ENCODE assay signal across 10 mouse cellular contexts in the genomic region with DNA sequence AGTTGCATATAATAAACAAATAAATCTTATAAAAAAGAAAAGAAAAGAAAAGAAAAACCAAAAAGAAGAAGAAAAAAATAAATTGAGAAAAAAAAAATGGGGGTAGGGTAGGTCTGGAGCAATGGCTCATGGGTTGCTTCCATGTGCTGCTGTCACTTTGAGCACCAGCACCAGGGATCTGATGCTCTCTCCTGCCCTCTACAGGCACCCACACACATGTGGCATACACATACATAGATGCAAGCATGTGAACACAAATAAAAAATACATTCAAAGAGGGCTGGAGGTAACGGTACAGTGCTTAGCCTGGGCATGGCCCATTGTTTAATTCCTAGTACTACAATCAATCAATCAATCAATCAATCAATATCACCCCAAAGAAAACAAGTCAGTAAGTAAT.
DNase-seq lines count a peak whose midpoint lies in the region; ATAC-seq and TF ChIP-seq lines count a peak whose summit lies in the region.
"Had no signal": no experiment of that assay in that cellular context is flagged by ENCODE, and none has a peak within 500 bp of the region (broad histone marks: within the 10 kb centered on the region; RNA-seq: fewer than 3 reads in every experiment).

No protein-coding gene starts in this region.

- no peaks in the 10 kb centered on the region for H3K4me1 ChIP-seq in testis, adult 2 months (ENCODE audit: control insufficient read depth, insufficient read depth, low read length)
- no peaks in the 10 kb centered on the region for H3K4me1 ChIP-seq in liver, embryonic 11.5 days (replicated peaks; ENCODE audit: control insufficient read depth, insufficient read depth, low read length)
- 0 out of 2 replicates have a peak, but pooled peaks cover 6% of the 10 kb centered on the region for H3K4me1 ChIP-seq in limb, embryonic 10.5 days
- H3K4me1 ChIP-seq: hindbrain, embryonic 15.5 days had no signal

- peak; percentile 65 for ATAC-seq in liver, embryonic 11.5 days (replicated peaks; ENCODE audit: low FRiP score)

- no peak overlapping the region for H3K27ac ChIP-seq in gastrocnemius, adult 2 months
- no peak overlapping the region for H3K27ac ChIP-seq in testis, adult 2 months (ENCODE audit: control insufficient read depth, insufficient read depth, low read depth, low read length)
- H3K27ac ChIP-seq in liver, embryonic 11.5 days (ENCODE audit: low read depth, low read length) = no peak overlapping the region
- H3K27ac ChIP-seq in limb, embryonic 10.5 days = no peak overlapping the region
- H3K27ac ChIP-seq: hindbrain, embryonic 15.5 days; limb, embryonic 12.5 days had no signal

- TF ChIP-seq POLR2A in testis, adult 2 months (IDR thresholded peaks at IDR 0.05; ENCODE audit: control insufficient read depth, low read depth, low read length) = no peak

- intact Hi-C loops in gastrocnemius, adult 2 months (cut with DNase I) = no loop called here
- intact Hi-C loops in gastrocnemius, postnatal 14 days (cut with DNase I; ENCODE audit: low total_unique reads) = no loop called here

- no peaks in the 10 kb centered on the region for H3K9me3 ChIP-seq in liver, embryonic 11.5 days (ENCODE audit: control insufficient read depth, low read length)
- H3K9me3 ChIP-seq in limb, embryonic 10.5 days (replicated peaks) = no peaks in the 10 kb centered on the region
- H3K9me3 ChIP-seq: hindbrain, embryonic 15.5 days; limb, embryonic 12.5 days had no signal

- WGBS in liver, embryonic 11.5 days = 62% methylated on average over 1 of the region's 1 CpGs
- WGBS in limb, embryonic 10.5 days = 89% methylated on average over 1 of the region's 1 CpGs

- H3K27me3 ChIP-seq in testis, adult 2 months (ENCODE audit: control insufficient read depth, insufficient read depth, low read length) = no peaks in the 10 kb centered on the region
- H3K27me3 ChIP-seq in liver, embryonic 11.5 days (replicated peaks; ENCODE audit: control insufficient read depth, insufficient read depth, low read length) = no peaks in the 10 kb centered on the region
- no peaks in the 10 kb centered on the region for H3K27me3 ChIP-seq in limb, embryonic 10.5 days (ENCODE audit: low read depth, poor library complexity, severe bottlenecking)
- H3K27me3 ChIP-seq: hindbrain, embryonic 15.5 days; limb, embryonic 12.5 days had no signal

- H3K36me3 ChIP-seq in testis, adult 2 months (ENCODE audit: control insufficient read depth, insufficient read depth, low read length) = no peaks in the 10 kb centered on the region
- H3K36me3 ChIP-seq in liver, embryonic 11.5 days (ENCODE audit: control insufficient read depth, insufficient read depth, low read length) = no peaks in the 10 kb centered on the region
- H3K36me3 ChIP-seq in limb, embryonic 10.5 days = no peaks in the 10 kb centered on the region
- H3K36me3 ChIP-seq: hindbrain, embryonic 15.5 days; limb, embryonic 12.5 days had no signal

- TF ChIP-seq CTCF in gastrocnemius, adult 2 months (IDR thresholded peaks at IDR 0.05) = peak; percentile 45
- peak; percentile 14; the same call in 1 of the 2 replicates for TF ChIP-seq CTCF in testis, adult 2 months (IDR thresholded peaks at IDR 0.05; ENCODE audit: control insufficient read depth, insufficient read depth, insufficient replicate concordance, low read depth, low read length)

- no peak overlapping the region for H3K9ac ChIP-seq in liver, embryonic 11.5 days (ENCODE audit: low read depth, low read length)
- H3K9ac ChIP-seq: hindbrain, embryonic 15.5 days; limb, embryonic 12.5 days had no signal

- no peak for DNase-seq in gastrocnemius, adult 2 months
- no peak for DNase-seq in gastrocnemius, postnatal 14 days
- DNase-seq in testis, postnatal 14 days (ENCODE audit: low spot score) = no peak
- no peak for DNase-seq in liver, embryonic 11.5 days (ENCODE audit: low spot score)
- DNase-seq in limb, embryonic 10.5 days (ENCODE audit: low spot score) = no peak
- no peak for DNase-seq in frontal cortex, adult 2 months (ENCODE audit: extremely low spot score in 1 of 2, low spot score in 1 of 2)
- no peak for DNase-seq in frontal cortex, postnatal 10 days (ENCODE audit: low spot score in 2 of 2)

- H3K4me2 ChIP-seq in liver, embryonic 11.5 days = no peak overlapping the region
- H3K4me2 ChIP-seq: hindbrain, embryonic 15.5 days; limb, embryonic 12.5 days had no signal

- no peak overlapping the region for H3K4me3 ChIP-seq in gastrocnemius, adult 2 months
- no peak overlapping the region for H3K4me3 ChIP-seq in testis, adult 2 months (ENCODE audit: control insufficient read depth, low read depth, low read length)
- no peak overlapping the region for H3K4me3 ChIP-seq in liver, embryonic 11.5 days (ENCODE audit: low read depth, low read length)
- no peak overlapping the region for H3K4me3 ChIP-seq in limb, embryonic 10.5 days
- H3K4me3 ChIP-seq: hindbrain, embryonic 15.5 days; limb, embryonic 12.5 days had no signal
